Mouse (Mus musculus) megakaryocyte-erythroid progenitor cell, adult 5-6 weeks (primary cell): Measurements from ENCODE around the gene Hbb-bh1. TPM values are rescaled to one million over a fixed set of nuclear protein-coding genes. Genes with fewer than 3 reads are reported as not detected.
A peak's percentile ranks its signal among the peaks of the same experiment; 100 is the strongest.
"Not testable (repeated sequence)": the region's sequence is repeated elsewhere in the genome, so short reads cannot be mapped to it uniquely, and the experiment has no call there.

Experiments used
- ATAC-seq: replicated peaks from 2 replicates; pipeline ENCODE4 v1.8.0; 2016; ENCODE audit warnings: mild to moderate bottlenecking, inconsistent platforms; ENCODE audit not compliant: severe bottlenecking, poor library complexity, low FRiP score, low TSS enrichment
- total RNA-seq, 2 experiments: library from RNA; stranded (forward) in 1 of 2; stranded (reverse) in 1 of 2; fragments of 200-1000, 215-1000 nt in 1 of 2; fragments of >200 nt in 1 of 2; fragmentation: Nextera tagmentation in 1 of 2; gene quantifications; 2 replicates each; pipeline ENCODE4 v1.2.3; 2014 to 2017

Hbb-bh1 gene
- total RNA-seq, 2 experiments from 2014 or later = not detected

GRCm38 (mm10) chr7:103813766-103814165 is 29.2 kb downstream of the Hbb-bh1 start, which contains the start of gene Hbb-bt:
Gene Hbb-bt (minus strand): TSS chr7:103813996.
- ATAC-seq = peak; percentile 46

GRCm38 (mm10) chr7:103813152-103813551 is 29.8 kb downstream of the Hbb-bh1 start:
- not testable (repeated sequence) for ATAC-seq

GRCm38 (mm10) chr7:103812174-103812573 is 30.8 kb downstream of the Hbb-bh1 start:
- no peak for ATAC-seq

DNA sequence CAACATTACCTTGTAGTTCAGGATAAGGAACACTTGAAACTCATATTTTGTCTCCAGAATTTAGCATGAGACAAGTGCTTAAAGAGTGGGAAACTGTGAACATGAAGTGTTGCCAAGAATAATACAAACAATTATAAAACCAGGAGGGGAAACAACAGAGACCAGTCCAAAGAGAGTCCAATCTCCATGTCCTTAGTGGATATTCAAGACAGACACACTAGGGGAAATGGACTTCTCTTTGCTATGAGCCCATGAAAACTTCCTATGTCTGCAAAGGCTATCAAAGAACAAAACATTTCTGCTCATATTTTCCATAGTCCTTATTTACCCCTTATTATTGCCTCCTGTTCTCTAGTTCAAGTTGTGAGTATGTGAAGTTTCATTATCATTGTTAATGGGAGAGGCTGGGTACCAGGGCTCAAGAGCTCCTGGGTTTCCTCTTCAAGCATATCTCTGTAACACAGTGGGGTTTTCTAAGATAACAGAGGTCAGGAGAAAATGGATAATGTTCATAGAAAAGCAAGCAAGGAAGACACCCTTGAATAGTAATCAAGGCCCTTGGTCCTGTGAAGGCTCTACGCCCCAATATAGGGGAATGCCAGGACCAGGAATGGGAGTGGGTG is 31.6 kb downstream of the Hbb-bh1 start:
- peak; percentile 69 for ATAC-seq

DNA sequence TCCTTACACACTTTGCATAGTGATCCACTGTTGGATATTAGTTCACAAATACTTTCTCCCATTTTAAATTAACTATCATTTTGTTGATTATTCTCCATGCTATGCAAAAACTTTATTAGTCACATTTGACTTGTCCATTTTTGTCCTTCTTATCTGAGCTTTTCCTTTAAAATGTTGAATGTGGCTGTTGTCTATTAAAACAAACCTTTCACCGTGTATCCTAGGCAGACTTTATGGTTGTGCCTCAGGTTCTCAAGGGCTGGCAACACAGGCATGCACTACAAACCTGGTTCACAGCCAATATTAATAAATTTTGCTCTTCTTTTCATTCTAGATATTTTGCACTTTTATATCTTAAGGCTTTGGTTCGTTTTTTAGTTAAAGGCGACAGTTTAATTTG is 32.2 kb downstream of the Hbb-bh1 start:
- no peak for ATAC-seq

DNA sequence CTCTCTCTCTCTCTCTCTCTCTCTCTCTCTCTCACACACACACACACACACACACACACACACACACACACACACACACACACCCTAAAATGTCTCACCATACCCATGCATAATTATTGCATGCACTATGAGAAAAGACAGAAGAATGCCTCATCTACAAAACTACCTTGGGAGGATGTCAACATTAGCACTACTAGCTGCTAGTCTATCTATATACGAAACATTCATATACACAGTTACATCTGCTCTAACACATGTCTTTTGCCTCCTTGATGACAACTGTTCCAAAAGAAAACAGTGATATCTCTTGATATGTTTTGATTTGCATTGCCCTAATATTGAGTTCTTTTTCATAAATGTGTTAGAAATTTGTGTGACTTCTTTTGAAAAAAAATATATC is 32.7 kb downstream of the Hbb-bh1 start:
- no peak for ATAC-seq

DNA sequence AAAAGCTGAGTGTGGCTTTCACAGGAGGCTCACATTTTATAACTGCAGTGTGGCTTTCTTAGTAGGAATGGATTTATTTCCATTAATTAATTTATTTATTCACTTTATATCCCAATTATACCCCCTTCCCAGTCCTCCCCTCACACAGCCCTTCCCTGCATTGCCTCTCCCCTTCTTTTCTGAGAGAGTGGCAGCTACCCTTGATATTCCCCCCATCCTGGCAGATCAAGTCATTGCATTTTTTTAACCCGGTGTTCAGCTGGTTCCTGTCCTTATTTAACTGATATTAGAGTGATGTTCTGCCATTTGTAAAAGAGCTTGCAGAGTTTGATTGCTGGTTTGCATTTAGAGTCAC is 33.2 kb downstream of the Hbb-bh1 start:
- ATAC-seq = no peak

DNA sequence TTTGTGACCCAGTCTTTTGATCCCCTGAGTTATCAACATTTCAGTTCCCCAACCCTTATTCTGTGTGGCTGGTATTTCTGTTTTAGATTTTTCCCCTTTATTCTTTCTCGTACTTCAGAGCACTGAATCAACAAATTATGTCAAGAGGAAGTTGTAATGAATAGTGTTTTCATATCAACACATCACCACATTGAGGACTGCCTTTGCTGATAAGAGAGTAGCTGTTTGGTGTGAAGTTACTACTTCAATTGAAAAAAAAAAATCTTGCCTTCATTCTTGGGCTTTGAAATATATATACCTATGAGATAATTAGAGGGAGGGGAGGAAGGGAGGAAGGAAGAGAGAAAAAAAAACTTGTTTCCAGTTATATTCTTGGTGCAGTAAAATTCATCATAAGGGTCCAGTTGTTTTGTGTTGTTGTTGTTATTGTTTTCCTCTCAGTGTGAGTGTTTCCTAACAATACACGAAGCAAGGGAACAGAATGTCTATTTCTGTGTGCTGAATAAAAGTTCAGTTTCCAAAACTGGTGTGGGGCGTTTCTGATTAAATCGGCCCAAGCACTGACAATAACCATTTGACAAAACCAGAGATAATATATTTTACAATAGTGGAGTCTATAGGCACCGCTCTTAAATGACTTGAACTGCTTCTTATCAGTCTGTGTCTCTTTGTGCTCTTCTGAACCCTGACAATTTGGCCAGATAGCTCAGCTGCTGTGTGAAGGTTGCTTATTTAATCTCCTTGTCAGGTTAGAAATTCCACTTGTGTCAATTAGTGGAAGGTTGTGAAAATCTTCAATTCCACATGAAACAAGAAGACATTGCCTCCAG is 33.8 kb downstream of the Hbb-bh1 start:
- peak; percentile 64 for ATAC-seq

DNA sequence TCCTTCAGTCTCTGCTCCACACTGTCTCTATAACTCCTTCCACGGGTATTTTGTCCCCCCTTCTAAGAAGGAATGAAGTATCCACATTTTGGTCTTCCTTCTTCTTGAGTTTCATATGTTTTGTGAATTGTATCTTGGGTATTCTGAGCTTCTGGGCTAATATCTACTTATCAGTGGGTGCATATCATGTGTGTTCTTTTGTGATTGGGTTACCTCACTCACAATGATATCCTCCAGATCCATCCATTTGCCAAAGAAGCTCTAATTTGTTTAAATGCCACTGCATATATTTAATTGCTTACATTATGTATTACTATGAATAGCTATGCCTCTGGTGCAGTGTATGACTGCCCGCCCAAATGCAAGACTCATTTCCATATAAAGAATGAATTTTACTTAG is 34.8 kb downstream of the Hbb-bh1 start:
- not testable (repeated sequence) for ATAC-seq

- 0 out of 2 replicates have a peak, but pooled peaks have one; percentile 27 for ATAC-seq
Observed at GRCm38 (mm10) chr7:103806856-103807255, 36.1 kb downstream of the Hbb-bh1 start.

DNA sequence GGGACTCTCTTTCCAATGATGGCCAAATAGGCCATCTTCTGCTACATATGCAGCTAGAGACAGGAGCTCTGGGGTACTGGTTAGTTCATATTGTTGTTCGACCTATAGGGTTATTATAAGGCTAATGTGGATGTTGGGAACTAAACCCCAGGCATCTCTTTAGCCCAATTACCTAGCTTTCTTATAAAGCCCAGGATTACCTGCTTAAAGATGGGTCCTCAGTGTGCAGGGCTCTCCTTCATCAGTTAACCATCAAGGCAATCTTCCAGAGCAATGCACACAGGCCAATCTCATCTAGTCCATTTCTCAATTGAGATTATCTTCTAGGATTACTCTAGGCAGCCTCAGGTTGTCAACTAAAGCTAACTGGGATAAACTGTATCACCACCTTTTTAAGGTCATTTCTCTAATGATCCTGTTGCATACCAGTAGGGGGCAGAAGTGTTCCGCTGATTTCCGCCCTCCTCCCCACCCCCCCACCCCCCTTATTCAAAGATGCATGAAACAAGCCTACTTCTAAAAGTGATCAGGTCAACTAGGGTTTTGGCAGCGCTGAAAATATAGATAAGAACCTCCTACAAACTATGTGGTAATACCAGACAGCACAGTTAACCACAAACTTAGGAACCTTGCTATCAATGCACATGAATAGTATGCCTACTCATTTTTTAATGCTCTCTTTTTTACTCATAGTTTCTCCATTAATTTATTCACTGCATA is 50.1 kb downstream of the Hbb-bh1 start:
- peak; percentile 100 for ATAC-seq

DNA sequence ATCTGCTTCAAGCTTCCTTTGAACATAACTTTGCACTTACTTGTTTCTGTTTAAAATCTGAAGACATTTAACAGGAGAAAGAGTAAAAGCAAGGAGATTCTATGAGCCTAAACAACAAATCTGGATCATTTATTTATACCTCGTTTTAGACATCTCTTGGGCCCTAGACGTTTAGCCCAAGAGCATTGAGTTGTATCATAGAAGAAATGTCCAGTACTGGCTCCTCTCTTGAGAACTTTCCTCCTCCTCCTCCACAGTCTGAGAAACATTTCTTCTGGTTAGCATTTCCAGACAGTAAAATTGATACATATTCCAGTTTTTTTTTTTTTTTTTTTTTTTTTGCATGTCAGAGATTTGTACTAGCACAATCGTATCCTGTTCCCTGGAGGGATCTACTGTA is 51.2 kb downstream of the Hbb-bh1 start, which contains the start of gene Olfr67:
Gene Olfr67, minus strand, starts transcription at position 101 of the 400 bp plus-strand sequence.
- no peak for ATAC-seq

Other genes with a start within 250 kb of the Hbb-bh1 start
Only the 30 nearest of the 32 such genes appear.
- not detected in 2 replicates for gene Olfr620, start 230.6 kb downstream of the Hbb-bh1 start, total RNA-seq (2014; fragmentation: Nextera tagmentation)
- not detected in 2 replicates for gene Olfr620, start 230.6 kb downstream of the Hbb-bh1 start, total RNA-seq (2017)
- not detected in 2 replicates for gene Olfr622, start 200.5 kb downstream of the Hbb-bh1 start, total RNA-seq (2014; fragmentation: Nextera tagmentation)
- gene Olfr622, start 200.5 kb downstream of the Hbb-bh1 start, total RNA-seq (2017) = not detected in 2 replicates
- gene Olfr623, start 179.5 kb downstream of the Hbb-bh1 start, total RNA-seq (2014; fragmentation: Nextera tagmentation) = not detected in 2 replicates
- gene Olfr623, start 179.5 kb downstream of the Hbb-bh1 start, total RNA-seq (2017) = not detected in 2 replicates
- gene Olfr624, start 172.0 kb downstream of the Hbb-bh1 start, total RNA-seq (2014; fragmentation: Nextera tagmentation) = not detected in 2 replicates
- not detected in 2 replicates for gene Olfr624, start 172.0 kb downstream of the Hbb-bh1 start, total RNA-seq (2017)
- gene Olfr625-ps1, start 160.4 kb downstream of the Hbb-bh1 start, total RNA-seq (2014; fragmentation: Nextera tagmentation) = not detected in 2 replicates
- not detected in 2 replicates for gene Olfr625-ps1, start 160.4 kb downstream of the Hbb-bh1 start, total RNA-seq (2017)
- not detected in 2 replicates for gene Olfr243, start 128.5 kb downstream of the Hbb-bh1 start, total RNA-seq (2014; fragmentation: Nextera tagmentation)
- gene Olfr243, start 128.5 kb downstream of the Hbb-bh1 start, total RNA-seq (2017) = not detected in 2 replicates
- gene Olfr628, start 112.8 kb downstream of the Hbb-bh1 start, total RNA-seq (2014; fragmentation: Nextera tagmentation) = not detected in 2 replicates
- gene Olfr628, start 112.8 kb downstream of the Hbb-bh1 start, total RNA-seq (2017) = not detected in 2 replicates
- gene Olfr629, start 98.2 kb downstream of the Hbb-bh1 start, total RNA-seq (2014; fragmentation: Nextera tagmentation) = not detected in 2 replicates
- gene Olfr629, start 98.2 kb downstream of the Hbb-bh1 start, total RNA-seq (2017) = not detected in 2 replicates
- not detected in 2 replicates for gene Olfr630, start 85.8 kb downstream of the Hbb-bh1 start, total RNA-seq (2014; fragmentation: Nextera tagmentation)
- gene Olfr630, start 85.8 kb downstream of the Hbb-bh1 start, total RNA-seq (2017) = not detected in 2 replicates
- gene Olfr69, start 71.6 kb downstream of the Hbb-bh1 start, total RNA-seq (2014; fragmentation: Nextera tagmentation) = not detected in 2 replicates
- gene Olfr69, start 71.6 kb downstream of the Hbb-bh1 start, total RNA-seq (2017) = not detected in 2 replicates
- not detected in 2 replicates for gene Olfr68, start 63.5 kb downstream of the Hbb-bh1 start, total RNA-seq (2014; fragmentation: Nextera tagmentation)
- gene Olfr68, start 63.5 kb downstream of the Hbb-bh1 start, total RNA-seq (2017) = not detected in 2 replicates
- not detected in 2 replicates for gene Olfr67, start 51.3 kb downstream of the Hbb-bh1 start, total RNA-seq (2014; fragmentation: Nextera tagmentation)
- gene Olfr67, start 51.3 kb downstream of the Hbb-bh1 start, total RNA-seq (2017) = not detected in 2 replicates
- gene Hbb-bt, start 29.2 kb downstream of the Hbb-bh1 start, total RNA-seq (2014; fragmentation: Nextera tagmentation) = 118 and 169 TPM in 2 replicates
- gene Hbb-bt, start 29.2 kb downstream of the Hbb-bh1 start, total RNA-seq (2017) = 10.7 and 57.4 TPM in 2 replicates
- 149 and 199 TPM in 2 replicates for gene Hbb-bs, start 15.1 kb downstream of the Hbb-bh1 start, total RNA-seq (2014; fragmentation: Nextera tagmentation)
- gene Hbb-bs, start 15.1 kb downstream of the Hbb-bh1 start, total RNA-seq (2017) = 20.1 and 148 TPM in 2 replicates
- not detected in 2 replicates for gene Hbb-bh2, start 2.6 kb downstream of the Hbb-bh1 start, total RNA-seq (2014; fragmentation: Nextera tagmentation)
- not detected in 2 replicates for gene Hbb-bh2, start 2.6 kb downstream of the Hbb-bh1 start, total RNA-seq (2017)
- not detected in 2 replicates for gene Hbb-y, start 10.1 kb upstream of the Hbb-bh1 start, total RNA-seq (2014; fragmentation: Nextera tagmentation)
- gene Hbb-y, start 10.1 kb upstream of the Hbb-bh1 start, total RNA-seq (2017) = not detected in 2 replicates
- not detected in 2 replicates for gene Olfr66, start 43.1 kb upstream of the Hbb-bh1 start, total RNA-seq (2014; fragmentation: Nextera tagmentation)
- gene Olfr66, start 43.1 kb upstream of the Hbb-bh1 start, total RNA-seq (2017) = not detected in 2 replicates
- gene Olfr64, start 51.3 kb upstream of the Hbb-bh1 start, total RNA-seq (2014; fragmentation: Nextera tagmentation) = not detected in 2 replicates
- not detected in 2 replicates for gene Olfr64, start 51.3 kb upstream of the Hbb-bh1 start, total RNA-seq (2017)
- not detected in 2 replicates for gene Olfr65, start 60.3 kb upstream of the Hbb-bh1 start, total RNA-seq (2014; fragmentation: Nextera tagmentation)
- not detected in 2 replicates for gene Olfr65, start 60.3 kb upstream of the Hbb-bh1 start, total RNA-seq (2017)
- not detected in 2 replicates for gene Olfr631, start 85.7 kb upstream of the Hbb-bh1 start, total RNA-seq (2014; fragmentation: Nextera tagmentation)
- not detected in 2 replicates for gene Olfr631, start 85.7 kb upstream of the Hbb-bh1 start, total RNA-seq (2017)
- gene Olfr632, start 91.2 kb upstream of the Hbb-bh1 start, total RNA-seq (2014; fragmentation: Nextera tagmentation) = not detected in 2 replicates
- not detected in 2 replicates for gene Olfr632, start 91.2 kb upstream of the Hbb-bh1 start, total RNA-seq (2017)
- not detected in 2 replicates for gene Olfr633, start 101.3 kb upstream of the Hbb-bh1 start, total RNA-seq (2014; fragmentation: Nextera tagmentation)
- not detected in 2 replicates for gene Olfr633, start 101.3 kb upstream of the Hbb-bh1 start, total RNA-seq (2017)
- not detected in 2 replicates for gene Olfr635, start 128.0 kb upstream of the Hbb-bh1 start, total RNA-seq (2014; fragmentation: Nextera tagmentation)
- gene Olfr635, start 128.0 kb upstream of the Hbb-bh1 start, total RNA-seq (2017) = not detected in 2 replicates
- gene Olfr638, start 155.6 kb upstream of the Hbb-bh1 start, total RNA-seq (2014; fragmentation: Nextera tagmentation) = not detected in 2 replicates
- gene Olfr638, start 155.6 kb upstream of the Hbb-bh1 start, total RNA-seq (2017) = not detected in 2 replicates
- gene Olfr639, start 174.1 kb upstream of the Hbb-bh1 start, total RNA-seq (2014; fragmentation: Nextera tagmentation) = not detected in 2 replicates
- gene Olfr639, start 174.1 kb upstream of the Hbb-bh1 start, total RNA-seq (2017) = not detected in 2 replicates
- gene Olfr640, start 182.4 kb upstream of the Hbb-bh1 start, total RNA-seq (2014; fragmentation: Nextera tagmentation) = not detected in 2 replicates
- gene Olfr640, start 182.4 kb upstream of the Hbb-bh1 start, total RNA-seq (2017) = not detected in 2 replicates
- gene Olfr641, start 192.3 kb upstream of the Hbb-bh1 start, total RNA-seq (2014; fragmentation: Nextera tagmentation) = not detected in 2 replicates
- not detected in 2 replicates for gene Olfr641, start 192.3 kb upstream of the Hbb-bh1 start, total RNA-seq (2017)
- not detected in 2 replicates for gene Olfr642, start 209.5 kb upstream of the Hbb-bh1 start, total RNA-seq (2014; fragmentation: Nextera tagmentation)
- not detected in 2 replicates for gene Olfr642, start 209.5 kb upstream of the Hbb-bh1 start, total RNA-seq (2017)
- gene 4930516K23Rik, start 218.3 kb upstream of the Hbb-bh1 start, total RNA-seq (2014; fragmentation: Nextera tagmentation) = not detected in 2 replicates
- gene 4930516K23Rik, start 218.3 kb upstream of the Hbb-bh1 start, total RNA-seq (2017) = not detected in 2 replicates
- not detected in 2 replicates for gene Olfr644, start 228.7 kb upstream of the Hbb-bh1 start, total RNA-seq (2014; fragmentation: Nextera tagmentation)
- gene Olfr644, start 228.7 kb upstream of the Hbb-bh1 start, total RNA-seq (2017) = not detected in 2 replicates